Mouse (Mus musculus) heart, postnatal 0 days (tissue): ENCODE data around the gene 4632433K11Rik.

Source experiments
- CTCF ChIP-seq: IDR thresholded peaks from 2 replicates; pipeline ENCODE4 v1.5.1; 2016; ENCODE audit warnings: antibody characterized with exemption, control low read depth, low read depth
- EP300 ChIP-seq: IDR thresholded peaks from 2 replicates; pipeline ENCODE4 v1.6.1; 2016; ENCODE audit warnings: antibody characterized with exemption, low read depth

DNA sequence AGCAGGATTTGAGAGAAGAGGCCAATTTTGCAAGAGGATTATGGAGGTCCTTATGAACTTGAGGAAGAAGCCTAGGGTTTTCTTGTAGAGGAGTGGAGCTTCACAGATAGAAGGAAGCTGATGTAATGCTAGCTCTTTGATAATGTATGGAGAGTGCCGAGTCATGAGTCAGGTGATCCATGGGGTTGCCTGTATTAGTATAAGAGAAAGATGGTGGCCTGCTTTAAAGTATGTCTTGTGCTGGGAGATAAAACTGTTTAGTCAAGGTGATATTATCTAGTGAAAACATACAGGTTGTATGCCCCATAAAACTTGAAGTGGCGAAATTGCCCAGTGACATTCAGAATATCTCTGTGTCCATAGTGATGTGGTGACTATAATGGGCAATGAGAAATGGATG, 43.0 kb downstream of the 4632433K11Rik start:
- TF ChIP-seq CTCF (no peak), EP300 (no peak)
